Mouse (Mus musculus) myocyte (in vitro differentiated cells): ENCODE measurements around the gene Ogdh.

ENCODE experiments used
- POLR2A ChIP-seq: IDR thresholded peaks from one replicate; pipeline ENCODE4 v1.6.1; 2011; ENCODE audit warnings: low read depth, mild to moderate bottlenecking, control low read depth, moderate library complexity; ENCODE audit not compliant: insufficient read length
- POLR2AphosphoS2 ChIP-seq: IDR thresholded peaks from one replicate; pipeline ENCODE4 v1.6.1; 2011; ENCODE audit warnings: low read depth, control low read depth; ENCODE audit not compliant: insufficient read length
- TCF12 ChIP-seq: IDR thresholded peaks from one replicate; pipeline ENCODE4 v1.6.1; 2011; ENCODE audit warnings: mild to moderate bottlenecking, control low read depth; ENCODE audit not compliant: poor library complexity, insufficient read depth, severe bottlenecking
- USF1 ChIP-seq: IDR thresholded peaks from one replicate; pipeline ENCODE4 v1.6.1; 2011; ENCODE audit warnings: low read depth, mild to moderate bottlenecking, control low read depth, moderate library complexity

DNA sequence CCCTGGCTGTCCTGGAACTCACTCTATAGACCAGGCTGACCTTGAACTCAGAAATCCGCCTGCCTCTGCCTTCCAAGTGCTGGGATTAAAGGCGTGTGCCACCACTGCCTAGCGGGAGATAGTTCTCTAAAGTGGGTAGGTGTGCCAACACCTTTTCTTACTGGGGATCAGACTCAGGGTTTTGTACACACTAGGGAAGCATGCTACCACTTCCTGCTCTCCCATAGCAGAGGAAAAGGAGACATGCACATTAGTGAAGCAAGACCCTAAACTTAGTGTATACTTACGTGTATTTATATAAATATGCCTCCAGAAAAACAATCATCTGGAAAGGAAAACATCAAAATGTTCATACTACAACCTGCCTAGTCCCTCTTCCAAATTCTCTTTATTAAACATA is 54.5 kb downstream of the Ogdh start:
- TF ChIP-seq POLR2AphosphoS2, result no peak
- TF ChIP-seq POLR2A, result no peak
- no peak for TF ChIP-seq USF1
- TF ChIP-seq TCF12, result no peak
